Mouse (Mus musculus): ENCODE results near the gene Gm8237. TPM values are rescaled to one million over a fixed set of nuclear protein-coding genes. Genes with fewer than 3 reads are reported as not detected.
"Not testable (repeated sequence)": the region's sequence is repeated elsewhere in the genome, so short reads cannot be mapped to it uniquely, and the experiment has no call there.

Gene Gm8237
- not detected in 2 replicates for total RNA-seq (2014; rRNA removed)
- polyA plus RNA-seq (2012; rRNA removed), result not detected in 2 replicates

DNA sequence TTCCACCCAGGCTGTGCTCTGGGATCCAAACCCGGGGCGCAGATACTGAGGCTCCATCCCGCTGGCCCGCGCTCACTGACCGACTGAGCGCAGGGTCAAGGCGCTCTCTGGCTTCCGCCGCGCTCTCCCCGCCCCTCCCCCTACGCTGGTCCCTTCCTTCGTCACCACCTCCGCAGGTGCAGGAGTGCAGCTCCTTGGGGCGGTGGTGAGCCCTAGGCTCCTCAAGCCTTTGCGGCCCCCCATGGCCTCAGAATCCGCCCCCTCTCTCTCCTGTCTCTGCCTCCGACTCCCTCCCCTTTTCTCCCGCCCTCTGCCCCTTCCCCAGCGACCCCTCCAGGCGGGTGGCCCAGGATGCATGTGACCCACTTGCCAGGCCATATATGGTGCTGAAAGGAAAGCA, at the start of gene Gm8237:
Gm8237 (minus strand) TSS at position 142 of the 400 bp plus-strand sequence.
- H3K4me3 ChIP-seq (ENCODE audit: insufficient read depth, low read depth, low read length); H3K27ac ChIP-seq (replicated peaks; ENCODE audit: insufficient read depth, low read depth, low read length); H3K27me3 ChIP-seq (ENCODE audit: control insufficient read depth, insufficient read depth, low read length); H3K9ac ChIP-seq (ENCODE audit: low read depth, low read length); H3K79me2 ChIP-seq (ENCODE audit: control insufficient read depth, insufficient read depth, low read length); DNase-seq (ENCODE audit: extremely low read depth, low read depth, low spot score); H3K36me3 ChIP-seq (ENCODE audit: control insufficient read depth, insufficient read depth, low read length); H3K4me1 ChIP-seq (ENCODE audit: control insufficient read depth, insufficient read depth, low read length): not testable (repeated sequence)
- 8% methylated on average over 13 of the region's 22 CpGs for WGBS

DNA sequence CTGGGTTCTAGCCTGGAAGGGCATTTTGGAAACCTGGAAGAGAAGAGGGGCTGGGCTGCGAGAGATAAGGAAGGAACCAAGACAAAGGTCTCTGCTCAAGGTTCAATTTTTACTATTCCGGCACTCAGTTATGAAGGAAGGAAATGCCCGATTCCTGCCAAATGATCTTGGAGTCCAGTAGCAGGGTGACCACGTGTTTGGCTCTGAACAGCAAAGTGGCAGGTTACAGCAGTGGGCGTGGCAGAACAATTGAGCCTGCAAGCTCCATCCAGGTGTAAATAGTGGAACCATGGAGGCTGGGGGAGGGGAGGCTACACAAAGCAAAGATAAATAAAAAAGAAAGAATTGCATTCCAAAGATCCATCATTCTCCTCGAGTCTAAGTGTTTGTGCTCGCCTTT, 43.1 kb upstream of the Gm8237 start:
- H3K79me2 ChIP-seq (ENCODE audit: control insufficient read depth, insufficient read depth, low read length); H3K9ac ChIP-seq (ENCODE audit: low read depth, low read length); H3K4me3 ChIP-seq (ENCODE audit: insufficient read depth, low read depth, low read length); H3K36me3 ChIP-seq (ENCODE audit: control insufficient read depth, insufficient read depth, low read length); DNase-seq (ENCODE audit: extremely low read depth, low read depth, low spot score); H3K27ac ChIP-seq (replicated peaks; ENCODE audit: insufficient read depth, low read depth, low read length); H3K4me1 ChIP-seq (ENCODE audit: control insufficient read depth, insufficient read depth, low read length); H3K27me3 ChIP-seq (ENCODE audit: control insufficient read depth, insufficient read depth, low read length): not testable (repeated sequence)
- WGBS, result 60% methylated on average over 7 of the region's 7 CpGs

DNA sequence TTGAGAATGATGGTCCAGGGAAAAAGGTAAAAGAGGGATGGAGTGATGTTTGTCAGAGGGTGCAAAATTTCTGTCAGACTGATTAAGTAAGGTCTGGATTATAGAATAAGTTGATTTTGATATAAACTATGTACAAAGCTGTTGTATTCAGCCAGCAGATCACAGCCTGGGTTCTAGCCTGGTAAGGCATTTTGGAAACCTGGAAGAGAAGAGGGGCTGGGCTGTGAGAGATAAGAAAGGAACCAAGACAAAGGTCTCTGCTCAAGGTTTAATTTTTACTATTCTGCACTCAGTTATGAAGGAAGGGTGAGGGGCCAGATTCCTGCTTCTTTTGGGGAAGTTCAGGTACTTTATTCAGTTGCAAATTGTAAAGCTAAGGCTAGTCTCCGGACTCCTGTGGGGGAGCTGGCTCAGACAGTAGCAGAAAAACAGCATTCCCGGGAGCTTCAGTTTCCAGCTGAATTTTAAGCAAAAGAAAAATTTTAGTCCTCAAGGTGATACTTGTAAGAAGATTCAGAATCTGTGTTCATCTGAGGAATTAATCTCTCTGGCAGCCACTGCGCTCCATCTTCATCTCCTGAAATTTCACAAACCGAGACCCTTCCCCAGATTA, 38.3 kb upstream of the Gm8237 start:
- WGBS, result 79% methylated on average over 4 of the region's 4 CpGs
- H3K4me3 ChIP-seq (ENCODE audit: insufficient read depth, low read depth, low read length); H3K36me3 ChIP-seq (ENCODE audit: control insufficient read depth, insufficient read depth, low read length); H3K79me2 ChIP-seq (ENCODE audit: control insufficient read depth, insufficient read depth, low read length); H3K9ac ChIP-seq (ENCODE audit: low read depth, low read length); H3K27ac ChIP-seq (replicated peaks; ENCODE audit: insufficient read depth, low read depth, low read length); DNase-seq (ENCODE audit: extremely low read depth, low read depth, low spot score); H3K27me3 ChIP-seq (ENCODE audit: control insufficient read depth, insufficient read depth, low read length); H3K4me1 ChIP-seq (ENCODE audit: control insufficient read depth, insufficient read depth, low read length): not testable (repeated sequence)

DNA sequence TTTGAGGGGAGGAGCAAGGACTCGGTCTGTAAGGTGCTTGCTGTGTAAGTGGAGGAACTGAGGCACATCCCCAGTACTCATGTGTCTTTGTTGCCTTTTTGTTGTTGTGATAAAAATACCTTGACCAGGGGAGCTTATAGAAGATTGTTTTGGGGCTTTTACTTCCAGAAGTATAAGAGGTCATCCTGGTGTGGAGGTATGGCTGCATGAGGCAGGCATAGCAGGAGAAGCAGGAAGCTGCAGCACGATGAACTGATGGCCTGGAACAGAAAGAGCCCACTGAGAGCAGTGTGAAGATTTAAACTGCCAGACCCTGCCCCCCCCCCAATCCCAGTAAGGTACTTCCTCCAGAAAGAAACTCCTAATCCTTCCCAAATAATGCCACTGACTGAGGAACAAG, 33.5 kb upstream of the Gm8237 start:
- H3K27me3 ChIP-seq (ENCODE audit: control insufficient read depth, insufficient read depth, low read length); H3K4me3 ChIP-seq (ENCODE audit: insufficient read depth, low read depth, low read length); H3K36me3 ChIP-seq (ENCODE audit: control insufficient read depth, insufficient read depth, low read length); H3K9ac ChIP-seq (ENCODE audit: low read depth, low read length); H3K27ac ChIP-seq (replicated peaks; ENCODE audit: insufficient read depth, low read depth, low read length); DNase-seq (ENCODE audit: extremely low read depth, low read depth, low spot score); H3K4me1 ChIP-seq (ENCODE audit: control insufficient read depth, insufficient read depth, low read length); H3K79me2 ChIP-seq (ENCODE audit: control insufficient read depth, insufficient read depth, low read length): not testable (repeated sequence)
- WGBS, result 72% methylated on average over 2 of the region's 2 CpGs

DNA sequence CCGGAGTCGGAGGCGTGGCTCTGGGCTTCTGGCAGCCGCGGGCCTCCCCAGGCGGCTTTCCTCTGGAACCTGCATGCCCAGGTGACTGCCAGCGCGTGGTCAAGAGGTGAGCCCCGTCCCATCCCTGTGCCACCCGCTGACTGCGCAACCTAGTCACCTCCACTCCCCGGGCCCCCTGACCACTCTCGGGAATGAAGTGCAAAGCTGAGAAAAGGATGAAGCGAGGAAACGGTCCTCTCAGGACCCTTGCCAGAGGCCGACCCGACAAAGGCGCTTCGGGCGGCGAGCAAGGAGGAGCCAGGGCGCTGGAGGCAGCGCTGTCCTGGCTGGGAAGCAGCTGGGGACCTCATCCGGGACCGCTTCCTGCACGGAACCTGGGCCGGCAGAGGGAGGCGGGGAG, 391 bp downstream of the Gm8237 start:
- H3K79me2 ChIP-seq (ENCODE audit: control insufficient read depth, insufficient read depth, low read length); H3K9ac ChIP-seq (ENCODE audit: low read depth, low read length); H3K27ac ChIP-seq (replicated peaks; ENCODE audit: insufficient read depth, low read depth, low read length); H3K4me3 ChIP-seq (ENCODE audit: insufficient read depth, low read depth, low read length); DNase-seq (ENCODE audit: extremely low read depth, low read depth, low spot score); H3K36me3 ChIP-seq (ENCODE audit: control insufficient read depth, insufficient read depth, low read length); H3K27me3 ChIP-seq (ENCODE audit: control insufficient read depth, insufficient read depth, low read length); H3K4me1 ChIP-seq (ENCODE audit: control insufficient read depth, insufficient read depth, low read length): not testable (repeated sequence)
- WGBS, result 2% methylated on average over 27 of the region's 28 CpGs

DNA sequence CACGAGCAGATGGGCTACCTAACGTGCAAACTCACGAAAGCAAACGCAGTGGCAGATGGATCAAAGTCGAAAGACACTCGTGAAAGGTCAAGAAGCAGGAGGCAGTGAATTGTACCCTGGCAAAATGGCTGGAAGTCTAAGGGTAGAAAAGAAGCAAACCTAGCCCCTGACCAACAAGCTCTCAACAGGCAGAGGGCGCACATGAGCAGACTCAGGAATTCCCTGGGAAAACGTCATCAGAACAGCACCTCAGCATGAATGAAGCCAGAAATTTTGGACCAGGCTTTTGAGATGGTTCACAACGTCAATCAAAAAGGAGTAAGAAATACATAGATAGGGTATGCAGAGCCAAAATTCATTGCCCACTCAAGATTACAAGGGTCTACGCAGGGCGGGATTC, 1.0 kb downstream of the Gm8237 start:
- not testable (repeated sequence) for H3K27me3 ChIP-seq (ENCODE audit: control insufficient read depth, insufficient read depth, low read length); H3K4me3 ChIP-seq (ENCODE audit: insufficient read depth, low read depth, low read length); H3K36me3 ChIP-seq (ENCODE audit: control insufficient read depth, insufficient read depth, low read length); H3K9ac ChIP-seq (ENCODE audit: low read depth, low read length); H3K4me1 ChIP-seq (ENCODE audit: control insufficient read depth, insufficient read depth, low read length); DNase-seq (ENCODE audit: extremely low read depth, low read depth, low spot score); H3K79me2 ChIP-seq (ENCODE audit: control insufficient read depth, insufficient read depth, low read length); H3K27ac ChIP-seq (replicated peaks; ENCODE audit: insufficient read depth, low read depth, low read length)
- WGBS, result 12% methylated on average over 7 of the region's 11 CpGs
- peak; percentile 32; the same call in 1 of the 2 replicates for TF ChIP-seq CTCF (IDR thresholded peaks at IDR 0.05; ENCODE audit: low read depth, low read length)

DNA sequence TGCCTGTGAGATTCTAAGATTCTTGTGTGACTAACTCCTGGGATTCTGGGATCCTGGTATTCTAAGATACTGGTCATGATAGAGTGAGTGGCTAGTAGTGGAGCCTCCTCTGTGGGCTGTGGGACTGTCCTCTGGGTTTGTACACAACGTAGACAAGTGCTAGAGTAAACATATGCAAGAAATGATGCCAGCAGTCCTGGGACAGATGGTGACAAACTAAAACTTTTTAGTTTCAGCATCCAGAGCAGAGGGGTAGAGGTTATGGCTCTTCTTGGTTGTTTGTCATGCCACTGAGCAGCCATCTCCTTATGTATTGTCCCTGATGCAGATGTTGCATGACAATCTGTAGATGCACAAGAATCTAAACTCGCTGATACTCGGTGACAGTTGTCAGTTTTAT, 24.3 kb downstream of the Gm8237 start:
- WGBS, result 72% methylated on average over 3 of the region's 3 CpGs
- H3K4me3 ChIP-seq (ENCODE audit: insufficient read depth, low read depth, low read length); H3K27me3 ChIP-seq (ENCODE audit: control insufficient read depth, insufficient read depth, low read length); DNase-seq (ENCODE audit: extremely low read depth, low read depth, low spot score); H3K79me2 ChIP-seq (ENCODE audit: control insufficient read depth, insufficient read depth, low read length); H3K9ac ChIP-seq (ENCODE audit: low read depth, low read length); H3K36me3 ChIP-seq (ENCODE audit: control insufficient read depth, insufficient read depth, low read length); H3K27ac ChIP-seq (replicated peaks; ENCODE audit: insufficient read depth, low read depth, low read length); H3K4me1 ChIP-seq (ENCODE audit: control insufficient read depth, insufficient read depth, low read length): not testable (repeated sequence)

DNA sequence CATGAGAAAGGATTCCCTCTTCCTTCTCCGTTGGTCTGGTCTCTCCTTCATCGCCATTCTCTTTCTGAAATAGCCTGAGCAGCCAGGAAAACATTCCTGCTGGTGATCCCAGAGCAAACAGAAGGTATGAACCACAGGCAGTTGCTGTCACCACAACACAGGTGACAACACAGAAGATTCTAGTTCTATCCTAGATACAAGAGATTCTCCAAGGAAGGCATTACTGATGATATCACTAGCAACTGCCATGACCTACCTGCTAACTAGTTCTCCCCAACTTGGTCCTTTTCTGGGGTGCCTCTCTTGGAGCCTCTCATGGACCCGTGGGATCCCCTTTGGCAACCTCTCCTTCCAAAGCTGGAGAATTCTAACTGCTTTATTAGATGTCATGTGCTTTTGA, 50.0 kb downstream of the Gm8237 start, which contains the start of gene Gm3424:
Gm3424 (minus strand) TSS at position 101 of the 400 bp plus-strand sequence.
- not testable (repeated sequence) for H3K9ac ChIP-seq (ENCODE audit: low read depth, low read length); H3K79me2 ChIP-seq (ENCODE audit: control insufficient read depth, insufficient read depth, low read length); H3K27ac ChIP-seq (replicated peaks; ENCODE audit: insufficient read depth, low read depth, low read length); H3K36me3 ChIP-seq (ENCODE audit: control insufficient read depth, insufficient read depth, low read length); DNase-seq (ENCODE audit: extremely low read depth, low read depth, low spot score); H3K4me3 ChIP-seq (ENCODE audit: insufficient read depth, low read depth, low read length); H3K4me1 ChIP-seq (ENCODE audit: control insufficient read depth, insufficient read depth, low read length); H3K27me3 ChIP-seq (ENCODE audit: control insufficient read depth, insufficient read depth, low read length)
- no CpG with 5 or more reads among the region's 3 CpGs for WGBS

DNA sequence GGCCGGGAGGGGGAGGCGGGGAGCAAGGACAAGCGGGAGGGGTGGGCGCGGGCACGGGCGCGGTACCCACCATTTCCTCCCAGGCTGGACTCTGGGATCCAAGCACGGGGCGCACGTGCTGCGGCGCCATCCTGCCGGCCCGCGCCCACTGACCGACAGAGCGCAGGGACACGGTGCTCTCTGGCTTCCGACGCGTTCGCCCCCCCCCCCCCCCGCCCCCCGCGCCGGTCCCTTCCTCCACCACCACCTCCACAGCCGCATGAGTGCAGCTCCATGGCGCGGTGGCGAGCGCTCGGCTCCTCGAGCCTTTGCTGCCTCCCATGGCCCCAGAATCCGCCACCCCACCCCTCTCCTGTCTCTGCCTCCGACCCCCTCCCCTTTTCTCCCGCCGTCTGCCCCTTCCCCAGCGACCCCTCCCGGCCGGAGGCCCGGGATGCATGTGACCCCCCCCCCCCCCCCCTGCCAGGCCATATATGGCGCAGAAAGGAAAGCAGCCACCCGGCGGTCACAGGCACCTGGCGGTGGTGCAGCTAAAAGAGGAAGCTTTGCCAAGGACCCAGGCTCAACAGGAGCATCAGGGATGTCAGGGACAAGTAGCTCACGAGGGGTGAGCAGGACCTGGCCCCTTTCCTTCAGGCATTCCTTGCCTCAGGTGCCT, 67.4 kb downstream of the Gm8237 start:
- not testable (repeated sequence) for H3K36me3 ChIP-seq (ENCODE audit: control insufficient read depth, insufficient read depth, low read length); DNase-seq (ENCODE audit: extremely low read depth, low read depth, low spot score); H3K27ac ChIP-seq (replicated peaks; ENCODE audit: insufficient read depth, low read depth, low read length); H3K79me2 ChIP-seq (ENCODE audit: control insufficient read depth, insufficient read depth, low read length); H3K27me3 ChIP-seq (ENCODE audit: control insufficient read depth, insufficient read depth, low read length); H3K9ac ChIP-seq (ENCODE audit: low read depth, low read length); H3K4me3 ChIP-seq (ENCODE audit: insufficient read depth, low read depth, low read length); H3K4me1 ChIP-seq (ENCODE audit: control insufficient read depth, insufficient read depth, low read length)
- no CpG with 5 or more reads among the region's 47 CpGs for WGBS
